Mouse (Mus musculus) megakaryocyte-erythroid progenitor cell, adult 5-6 weeks (primary cell): ENCODE data around the gene Fmo6. TPM values are rescaled to one million over a fixed set of nuclear protein-coding genes. Genes with fewer than 3 reads are reported as not detected.

ENCODE experiments used
- ATAC-seq: replicated peaks from 2 replicates; pipeline ENCODE4 v1.8.0; 2016; ENCODE audit warnings: mild to moderate bottlenecking, inconsistent platforms; ENCODE audit not compliant: severe bottlenecking, poor library complexity, low FRiP score, low TSS enrichment
- total RNA-seq, 2 experiments: library from RNA; stranded (forward) in 1 of 2; stranded (reverse) in 1 of 2; fragments of 200-1000, 215-1000 nt in 1 of 2; fragments of >200 nt in 1 of 2; fragmentation: Nextera tagmentation in 1 of 2; gene quantifications; 2 replicates each; pipeline ENCODE4 v1.2.3; 2014 to 2017

The Fmo6 gene
- total RNA-seq, 2 experiments from 2014 or later = not detected

DNA sequence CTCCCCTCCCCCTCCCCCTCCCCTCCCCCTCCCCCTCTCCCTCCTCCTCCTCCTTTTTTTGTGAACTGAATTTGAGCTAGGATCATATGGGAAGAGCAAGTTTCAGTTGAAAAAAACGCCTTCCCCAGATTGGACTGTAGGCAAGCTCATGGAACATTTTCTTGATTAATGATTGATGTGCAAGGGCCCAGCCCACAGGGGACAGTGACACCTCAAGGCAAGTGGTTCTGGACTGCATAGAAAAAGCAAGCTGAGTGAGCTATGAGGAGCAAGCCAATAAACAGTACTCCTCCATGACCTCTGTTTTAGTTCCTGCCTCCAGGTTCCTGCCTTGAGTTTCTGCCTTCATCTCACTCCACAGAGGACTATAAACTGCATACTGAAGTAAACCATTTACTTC is 12.2 kb downstream of the Fmo6 start:
- ATAC-seq = no peak

DNA sequence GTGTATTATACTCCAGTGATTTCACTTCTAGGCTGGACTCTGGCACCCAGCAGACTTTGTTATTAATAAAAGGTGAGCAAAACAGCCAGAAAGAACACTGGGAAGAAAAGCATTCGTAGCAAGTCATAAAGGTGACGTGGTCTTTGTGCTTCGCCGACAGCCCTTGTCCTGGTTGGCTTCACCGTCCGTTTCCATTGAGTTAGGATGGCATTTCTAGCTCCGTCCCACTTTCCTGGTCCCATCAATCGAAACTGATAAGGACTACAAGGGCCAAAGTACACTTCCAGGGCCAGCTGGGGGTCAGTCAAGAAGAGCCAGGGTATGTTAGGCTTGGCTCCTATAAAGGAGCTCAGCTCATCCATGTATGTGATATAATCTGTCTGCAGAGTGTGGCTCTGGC is 20.7 kb downstream of the Fmo6 start:
- no peak for ATAC-seq

- no peak for ATAC-seq
These were observed 22.3 kb downstream of the Fmo6 start for GRCm38 (mm10) chr1:162914932-162915556.

DNA sequence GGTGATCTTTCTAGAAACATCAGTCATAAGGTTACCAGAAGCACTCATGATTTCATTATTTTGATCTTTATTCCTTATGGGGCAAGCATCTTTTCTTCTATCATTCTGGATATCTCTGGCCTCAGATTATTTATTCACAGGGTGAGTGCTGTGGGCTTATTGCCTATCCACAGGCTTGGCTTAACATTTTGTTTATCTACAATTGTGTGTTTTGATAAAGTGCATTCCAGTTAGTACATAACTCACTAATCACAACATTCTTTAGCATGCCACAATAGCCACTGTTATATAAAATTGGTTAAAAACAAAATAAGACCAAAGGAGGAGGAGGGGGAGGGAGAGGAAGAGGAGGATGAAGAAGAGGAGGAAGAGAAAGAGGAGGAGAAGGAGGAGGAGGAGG is 25.2 kb downstream of the Fmo6 start:
- no peak for ATAC-seq

GRCm38 (mm10) chr1:162901879-162902278 is 35.4 kb downstream of the Fmo6 start:
- ATAC-seq = no peak

GRCm38 (mm10) chr1:162897838-162898811 is 39.2 kb downstream of the Fmo6 start, which contains the start of gene Fmo2:
Gene Fmo2, minus strand, starts transcription at chr1:162898726.
- no peak for ATAC-seq

DNA sequence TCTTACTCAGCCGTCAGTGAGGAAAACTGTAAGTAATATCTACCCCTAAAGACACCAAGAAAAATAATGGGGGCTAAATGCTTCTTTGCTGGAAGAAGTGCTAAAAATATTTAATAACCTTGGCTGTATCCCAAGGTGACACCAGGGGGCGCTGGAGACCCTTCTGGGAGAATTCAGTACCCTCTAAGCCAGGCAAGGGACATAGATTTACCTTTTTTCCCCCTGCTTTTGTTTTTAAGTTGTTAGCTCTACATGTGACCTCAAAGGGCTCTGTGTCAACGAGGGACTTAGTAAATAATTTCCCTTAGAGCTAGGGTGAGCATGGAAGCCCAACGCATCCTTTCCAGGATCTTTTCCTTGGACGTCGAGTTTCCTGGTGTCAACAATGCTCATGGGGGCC is 41.4 kb downstream of the Fmo6 start:
- ATAC-seq = peak; percentile 75

DNA sequence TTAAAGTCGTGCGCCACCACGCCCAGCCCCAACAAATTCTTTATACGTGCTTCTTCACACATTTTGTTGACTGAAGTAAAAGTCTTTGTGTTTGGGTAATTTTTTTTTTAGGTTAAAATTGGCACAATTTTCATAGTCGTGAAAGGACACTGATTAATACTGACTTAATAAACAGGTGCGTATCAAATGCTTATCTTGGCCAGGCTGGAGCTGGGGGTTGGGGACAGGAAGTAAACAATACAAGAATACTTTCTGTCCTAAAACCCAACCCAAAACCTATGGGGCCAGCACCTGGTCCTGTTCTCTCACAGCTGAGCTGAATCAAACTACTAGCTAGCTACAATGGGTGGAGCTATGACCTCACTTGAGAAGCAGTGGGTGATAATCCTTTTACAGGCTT is 44.3 kb downstream of the Fmo6 start:
- ATAC-seq = no peak

DNA sequence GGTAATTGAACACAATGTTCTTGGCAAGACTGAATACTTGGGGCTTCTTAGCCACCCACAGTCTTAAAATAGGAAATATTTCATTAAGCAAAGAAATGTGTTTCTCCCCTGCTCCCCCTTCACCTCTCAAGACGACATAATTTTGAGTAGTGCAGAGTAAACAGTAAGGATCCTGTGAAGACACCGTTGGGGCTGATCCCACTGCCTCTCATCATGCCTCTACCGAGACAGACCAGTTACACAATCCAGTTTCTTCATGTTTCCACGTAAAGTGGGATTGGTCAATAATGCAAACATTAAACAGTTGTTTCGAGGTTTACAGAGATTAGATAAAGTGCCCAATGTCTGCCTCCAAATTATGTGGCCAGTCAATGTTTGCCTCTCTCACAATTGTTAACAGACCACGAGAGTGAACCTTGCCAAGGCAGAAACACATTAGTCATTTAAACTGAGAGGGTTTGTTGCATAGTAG is 45.3 kb downstream of the Fmo6 start:
- no peak for ATAC-seq

DNA sequence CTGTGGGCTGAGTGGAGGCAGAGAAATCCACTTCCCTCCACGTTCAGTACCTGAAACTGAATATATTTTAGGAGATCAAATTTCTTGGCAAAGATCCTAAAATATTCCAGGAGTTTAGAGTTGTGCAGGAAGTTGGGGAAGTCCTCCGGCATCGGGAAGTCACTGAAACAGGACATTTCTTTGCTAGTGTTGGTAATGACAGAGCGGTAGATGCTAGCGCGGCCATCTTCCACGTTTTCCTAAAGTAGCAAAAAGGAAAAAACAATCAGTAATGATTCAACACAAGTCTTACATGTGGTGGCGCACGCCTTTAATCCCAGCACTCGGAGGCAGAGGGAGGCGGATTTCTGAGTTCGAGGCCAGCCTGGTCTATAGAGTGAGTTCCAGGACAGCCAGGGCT is 48.7 kb downstream of the Fmo6 start:
- no peak for ATAC-seq

DNA sequence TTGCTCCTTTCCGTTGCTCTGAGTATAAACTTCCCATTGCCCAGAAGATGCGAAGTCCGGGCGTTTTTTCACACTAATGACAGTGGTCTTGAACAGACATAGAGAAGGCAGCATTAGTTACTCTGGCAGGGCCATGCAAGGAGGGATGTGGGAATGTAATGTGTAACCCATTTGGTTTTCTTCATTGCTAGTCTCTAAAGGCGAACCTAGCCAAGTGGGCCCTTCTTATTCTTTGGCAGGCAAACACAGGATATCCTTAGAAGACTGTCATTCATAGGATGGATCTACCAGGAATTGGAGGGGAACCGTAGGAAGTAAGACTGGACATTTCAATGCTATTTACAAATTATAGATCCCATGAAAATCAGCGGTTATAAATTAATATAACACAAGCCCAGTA is 49.7 kb downstream of the Fmo6 start:
- ATAC-seq = no peak

- no peak for ATAC-seq
These were observed 51.0 kb downstream of the Fmo6 start for GRCm38 (mm10) chr1:162886138-162886816.

- ATAC-seq = no peak
These were observed 54.6 kb downstream of the Fmo6 start for GRCm38 (mm10) chr1:162882681-162883080.

GRCm38 (mm10) chr1:162879595-162880369 is 57.5 kb downstream of the Fmo6 start:
- peak; percentile 94 for ATAC-seq

- ATAC-seq = no peak
These were observed 62.2 kb downstream of the Fmo6 start for GRCm38 (mm10) chr1:162875091-162875490.

- ATAC-seq = no peak
These were observed 65.5 kb downstream of the Fmo6 start for GRCm38 (mm10) chr1:162871701-162872311.

GRCm38 (mm10) chr1:162870978-162871377 is 66.3 kb downstream of the Fmo6 start:
- ATAC-seq = no peak

DNA sequence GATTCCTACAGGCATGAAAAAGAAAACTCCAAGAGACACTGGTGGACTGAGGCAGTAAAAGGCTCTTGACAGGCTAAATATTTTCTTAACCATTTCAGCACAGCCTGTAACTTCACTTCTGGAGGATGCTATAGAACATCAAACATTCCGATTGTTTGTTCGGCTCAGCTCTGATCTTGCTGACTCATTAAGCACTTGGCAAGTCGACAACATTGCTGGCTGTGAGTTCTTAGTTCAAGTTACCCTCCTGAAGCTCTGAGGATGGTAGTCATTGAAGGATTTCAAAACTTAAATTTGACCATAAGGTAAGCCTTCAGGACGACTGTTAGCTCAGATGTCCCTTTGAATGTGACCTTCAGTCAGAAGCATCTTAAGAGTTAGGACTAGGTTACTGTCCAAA is 69.9 kb downstream of the Fmo6 start:
- no peak for ATAC-seq
